Mouse (Mus musculus) midbrain, embryonic 11.5 days (tissue): Measurements from ENCODE around the gene Lce3d. TPM values are rescaled to one million over a fixed set of nuclear protein-coding genes. Genes with fewer than 3 reads are reported as not detected.

Experiments
- ATAC-seq: fragments of 200-750 bp; cut with Nextera tagmentation; 2 replicates; pipeline ENCODE4 v1.8.0; 2017; ENCODE audit warnings: moderate TSS enrichment, moderate library complexity; ENCODE audit not compliant: low FRiP score
- DNase-seq: peaks from one replicate; pipeline ENCODE4 v3.0.0; 2015; ENCODE audit warnings: low spot score; ENCODE audit errors: missing footprints
- H3K27ac ChIP-seq: fragments of 300-500 bp; sonication (generic); 2 replicates; pipeline ENCODE4 v1.5.1; 2014; ENCODE audit warnings: low read depth, low read length
- H3K27me3 ChIP-seq: fragments of 300-500 bp; sonication (generic); 2 replicates; pipeline ENCODE4 v1.6.1; 2014; ENCODE audit warnings: mild to moderate bottlenecking, low read length, moderate library complexity, mixed read lengths; ENCODE audit not compliant: control insufficient read depth, insufficient read depth
- H3K36me3 ChIP-seq: fragments of 300-500 bp; sonication (generic); 2 replicates; pipeline ENCODE4 v1.6.1; 2014; ENCODE audit warnings: mild to moderate bottlenecking, low read length, moderate library complexity, mixed read lengths; ENCODE audit not compliant: control insufficient read depth, insufficient read depth
- H3K4me1 ChIP-seq: fragments of 300-500 bp; sonication (generic); 2 replicates; pipeline ENCODE4 v1.6.1; 2014; ENCODE audit warnings: low read length; ENCODE audit not compliant: control insufficient read depth, insufficient read depth
- H3K4me2 ChIP-seq: fragments of 300-500 bp; sonication (generic); 2 replicates; pipeline ENCODE4 v1.6.1; 2014; ENCODE audit warnings: mild to moderate bottlenecking, moderate library complexity
- H3K4me3 ChIP-seq: fragments of 300-500 bp; sonication (generic); 2 replicates; pipeline ENCODE4 v1.5.1; 2014; ENCODE audit warnings: low read depth, low read length
- H3K9ac ChIP-seq: fragments of 300-500 bp; sonication (generic); 2 replicates; pipeline ENCODE4 v1.6.1; 2014; ENCODE audit warnings: low read length
- H3K9me3 ChIP-seq: fragments of 300-500 bp; sonication (generic); 2 replicates; pipeline ENCODE4 v1.6.1; 2016; ENCODE audit warnings: low read length; ENCODE audit not compliant: control insufficient read depth
- WGBS: fragments of 180-500 bp; shearing (Covaris S2); extraction: QIAGEN DNeasy Blood & Tissue Kit; methylation state at CpG from one replicate; pipeline ENCODE4 v1.1.7; 2014; 5-methylcytosine and 5-hydroxymethylcytosine counted together
- polyA plus RNA-seq: library from polyadenylated mRNA; unstranded; fragments of >200 nt; fragmentation: Nextera tagmentation; extraction: Ambion mirVana; gene quantifications from 2 replicates; pipeline ENCODE4 v1.2.1, GENCODE M21; 2014

The Lce3d gene
- polyA plus RNA-seq: not detected in 2 replicates

GRCm38 (mm10) chr3:92957090-92957489 is at the start of gene Lce3d:
TSS of gene Lce3d (plus strand) at chr3:92957390.
- Histone ChIP-seq H3K27ac (no peak within 1 kb of the TSS), H3K9ac (no peak within 1 kb of the TSS), H3K27me3 (no peaks in the 10 kb centered on the region), H3K4me3 (no peak within 1 kb of the TSS), H3K4me1 (no peaks in the 10 kb centered on the region), H3K36me3 (no peaks in the 10 kb centered on the region), H3K9me3 (no peaks in the 10 kb centered on the region), H3K4me2 (no peak within 1 kb of the TSS)
- no peak for DNase-seq
- ATAC-seq: no peak
- 95% methylated on average over 1 of the region's 1 CpGs for WGBS

- Histone ChIP-seq H3K4me2 (no peak overlapping the region), H3K9me3 (no peaks in the 10 kb centered on the region), H3K27ac (no peak overlapping the region), H3K36me3 (no peaks in the 10 kb centered on the region), H3K9ac (no peak overlapping the region), H3K4me1 (no peaks in the 10 kb centered on the region), H3K4me3 (no peak overlapping the region), H3K27me3 (no peaks in the 10 kb centered on the region)
- ATAC-seq: peak; percentile 78; the same call in 1 of the 2 replicates
- WGBS: 28% methylated on average over 4 of the region's 4 CpGs
- DNase-seq: no peak
These were observed 49.6 kb upstream of the Lce3d start for GRCm38 (mm10) chr3:92907571-92907970.

GRCm38 (mm10) chr3:92920364-92920763 is 36.8 kb upstream of the Lce3d start:
- no peak overlapping the region for H3K27ac ChIP-seq
- H3K36me3 ChIP-seq: no peaks in the 10 kb centered on the region
- H3K9me3 ChIP-seq: no peaks in the 10 kb centered on the region
- peak; percentile 67 for ATAC-seq
- H3K4me2 ChIP-seq: no peak overlapping the region
- WGBS: 64% methylated on average over 4 of the region's 4 CpGs
- H3K27me3 ChIP-seq: no peaks in the 10 kb centered on the region
- DNase-seq: no peak
- H3K4me1 ChIP-seq: no peaks in the 10 kb centered on the region
- H3K9ac ChIP-seq: no peak overlapping the region
- H3K4me3 ChIP-seq: no peak overlapping the region

GRCm38 (mm10) chr3:92926130-92926529 is 31.1 kb upstream of the Lce3d start, which contains the start of gene Lce3a:
TSS of gene Lce3a (minus strand) at chr3:92926230.
- H3K4me1 ChIP-seq: no peaks in the 10 kb centered on the region
- H3K27me3 ChIP-seq: no peaks in the 10 kb centered on the region
- no peaks in the 10 kb centered on the region for H3K9me3 ChIP-seq
- no peaks in the 10 kb centered on the region for H3K36me3 ChIP-seq
- DNase-seq (no peak), ATAC-seq (no peak)
- WGBS: 83% methylated on average over 2 of the region's 2 CpGs
- H3K4me2 ChIP-seq: no peak within 1 kb of the TSS
- no peak within 1 kb of the TSS for H3K27ac ChIP-seq
- H3K4me3 ChIP-seq: no peak within 1 kb of the TSS
- no peak within 1 kb of the TSS for H3K9ac ChIP-seq

- 53% methylated on average over 2 of the region's 2 CpGs for WGBS
- no peaks in the 10 kb centered on the region for H3K36me3 ChIP-seq
These were observed 24.5 kb upstream of the Lce3d start, which contains the start of gene Lce3b for GRCm38 (mm10) chr3:92932679-92933078. TSS of gene Lce3b (plus strand) at chr3:92932979.

GRCm38 (mm10) chr3:92944186-92944585 is 13.0 kb upstream of the Lce3d start, which contains the start of gene Lce3c:
TSS of gene Lce3c (plus strand) at chr3:92944486.
- Histone ChIP-seq H3K27me3 (no peaks in the 10 kb centered on the region), H3K36me3 (no peaks in the 10 kb centered on the region), H3K4me2 (no peak within 1 kb of the TSS), H3K4me1 (no peaks in the 10 kb centered on the region), H3K9me3 (no peaks in the 10 kb centered on the region), H3K9ac (no peak within 1 kb of the TSS), H3K27ac (no peak within 1 kb of the TSS), H3K4me3 (no peak within 1 kb of the TSS)
- DNase-seq (no peak), ATAC-seq (no peak)
- 83% methylated on average over 1 of the region's 1 CpGs for WGBS

More at GRCm38 (mm10) chr3:92932679-92933078, 24.5 kb upstream of the Lce3d start, which contains the start of gene Lce3b:
- no peaks in the 10 kb centered on the region for H3K9me3 ChIP-seq
- H3K4me1 ChIP-seq: no peaks in the 10 kb centered on the region
- DNase-seq (no peak), ATAC-seq (no peak)
- H3K27ac ChIP-seq: no peak within 1 kb of the TSS
- no peak within 1 kb of the TSS for H3K4me3 ChIP-seq
- H3K9ac ChIP-seq: no peak within 1 kb of the TSS
- no peaks in the 10 kb centered on the region for H3K27me3 ChIP-seq
- no peak within 1 kb of the TSS for H3K4me2 ChIP-seq

- WGBS: 84% methylated on average over 2 of the region's 2 CpGs
- no peak for DNase-seq
These were observed 9.6 kb downstream of the Lce3d start, which contains the start of gene Lce3e for GRCm38 (mm10) chr3:92966761-92967160. TSS of gene Lce3e (plus strand) at chr3:92967061.

GRCm38 (mm10) chr3:92978484-92978883 is 21.3 kb downstream of the Lce3d start:
- Histone ChIP-seq H3K9me3 (no peaks in the 10 kb centered on the region), H3K4me2 (no peak overlapping the region), H3K36me3 (no peaks in the 10 kb centered on the region), H3K4me1 (no peaks in the 10 kb centered on the region), H3K27ac (no peak overlapping the region), H3K9ac (no peak overlapping the region), H3K4me3 (no peak overlapping the region), H3K27me3 (no peaks in the 10 kb centered on the region)
- ATAC-seq (no peak), DNase-seq (no peak)
- WGBS: 64% methylated on average over 2 of the region's 2 CpGs

More at GRCm38 (mm10) chr3:92966761-92967160, 9.6 kb downstream of the Lce3d start, which contains the start of gene Lce3e:
- no peaks in the 10 kb centered on the region for H3K4me1 ChIP-seq
- no peak within 1 kb of the TSS for H3K27ac ChIP-seq
- H3K27me3 ChIP-seq: no peaks in the 10 kb centered on the region
- no peak within 1 kb of the TSS for H3K4me2 ChIP-seq
- no peak within 1 kb of the TSS for H3K4me3 ChIP-seq
- H3K9me3 ChIP-seq: no peaks in the 10 kb centered on the region
- no peak within 1 kb of the TSS for H3K9ac ChIP-seq
- no peaks in the 10 kb centered on the region for H3K36me3 ChIP-seq
- ATAC-seq: no peak

GRCm38 (mm10) chr3:92991926-92992325 is 34.7 kb downstream of the Lce3d start, which contains the start of gene Lce3f:
TSS of gene Lce3f (plus strand) at chr3:92992226.
- Histone ChIP-seq H3K27me3 (no peaks in the 10 kb centered on the region), H3K9me3 (no peaks in the 10 kb centered on the region), H3K27ac (no peak within 1 kb of the TSS), H3K9ac (no peak within 1 kb of the TSS), H3K4me1 (no peaks in the 10 kb centered on the region), H3K4me2 (no peak within 1 kb of the TSS), H3K36me3 (no peaks in the 10 kb centered on the region), H3K4me3 (no peak within 1 kb of the TSS)
- DNase-seq: no peak
- ATAC-seq: no peak
